Mouse (Mus musculus): ENCODE results near the gene Mier3. TPM values are rescaled to one million over a fixed set of nuclear protein-coding genes. Genes with fewer than 3 reads are reported as not detected.
A peak's percentile ranks its signal among the peaks of the same experiment; 100 is the strongest.

Mier3 gene
- polyA plus RNA-seq, 1 experiment from 2014 or later, result 21.3 TPM

DNA sequence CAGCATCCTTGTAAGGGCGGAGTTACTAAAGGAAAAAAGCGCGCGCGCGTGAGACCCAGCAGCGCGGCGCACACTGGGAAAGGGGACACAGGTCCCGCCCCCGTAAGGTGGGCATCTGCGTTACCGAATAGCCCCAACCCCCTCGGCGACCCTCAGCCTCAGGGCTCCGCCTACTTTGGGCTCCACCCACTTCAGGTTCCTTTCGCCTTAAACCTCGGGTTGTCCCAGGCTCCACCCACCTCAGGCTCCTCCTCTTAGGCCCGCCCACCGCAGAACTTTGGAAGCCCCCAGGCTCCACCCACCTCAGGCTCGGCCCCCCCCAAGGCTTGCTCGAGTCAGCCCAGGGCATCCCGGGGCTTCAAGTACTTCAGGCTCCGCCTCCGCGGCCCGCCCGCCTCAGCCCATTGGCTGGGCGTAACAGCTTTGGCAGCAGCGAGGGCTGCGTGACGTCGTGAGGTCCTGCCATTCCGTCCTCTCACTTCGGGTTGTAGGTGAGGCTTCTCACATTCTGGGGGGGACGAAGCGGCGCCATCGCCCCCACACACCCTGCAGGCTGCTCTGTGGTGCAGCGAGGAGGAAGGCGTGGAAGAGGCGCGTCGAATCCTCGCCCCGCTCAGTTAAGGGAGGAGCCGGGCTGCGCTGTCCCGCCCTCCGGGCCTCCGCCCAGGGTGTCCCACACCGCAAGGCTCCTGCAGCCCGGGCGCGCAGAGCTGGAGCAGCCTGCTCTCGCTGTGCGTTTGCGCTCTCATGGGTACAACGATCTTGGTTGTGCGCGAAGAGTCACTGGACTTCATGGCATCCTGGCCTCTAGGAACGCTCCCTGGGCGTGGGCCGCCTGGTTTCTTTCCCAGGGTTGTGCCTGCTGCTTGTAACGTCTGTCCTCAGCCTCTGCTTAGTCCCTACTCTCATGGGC lies 44.6 kb downstream of the Mier3 start:
- Histone ChIP-seq H3K9me3 (ENCODE audit: control insufficient read depth, low read length) (peaks cover 6% of the 10 kb centered on the region), H3K36me3 (ENCODE audit: control insufficient read depth, insufficient read depth, low read length) (no peaks in the 10 kb centered on the region), H3K9ac (ENCODE audit: low read length) (peak overlapping the region; percentile 71), H3K27ac (ENCODE audit: low read length) (peak overlapping the region; percentile 85), H3K27me3 (ENCODE audit: control insufficient read depth, insufficient read depth, low read depth, low read length) (no peaks in the 10 kb centered on the region), H3K4me3 (ENCODE audit: low read length) (peak overlapping the region; percentile 65), H3K4me2 (ENCODE audit: low read depth, low read length) (peak overlapping the region; percentile 81), H3K4me1 (replicated peaks; ENCODE audit: control insufficient read depth, insufficient read depth, low read length) (peaks cover 6% of the 10 kb centered on the region)
- peak; percentile 98 for ATAC-seq (ENCODE audit: low read depth)
- under 1% methylated on average over 64 of the region's 65 CpGs for WGBS

DNA sequence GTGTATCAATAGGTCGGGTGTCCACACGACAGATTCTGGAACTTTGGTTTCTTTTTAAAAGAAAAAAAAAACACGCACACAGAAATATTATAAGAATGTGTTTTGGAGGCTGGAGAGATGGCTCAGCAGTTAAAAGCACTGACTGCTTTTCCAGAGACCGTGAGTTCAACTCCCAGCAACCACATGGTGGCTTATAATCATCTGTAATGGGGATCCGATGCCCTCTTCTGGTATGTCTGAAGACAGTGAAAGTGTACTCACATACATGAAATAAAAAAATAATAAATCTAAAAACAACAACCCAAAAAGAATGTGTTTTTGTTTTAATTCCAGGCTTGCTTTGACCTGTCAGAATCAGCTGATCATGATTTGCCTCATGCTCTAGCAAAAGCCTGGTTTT lies 46.1 kb downstream of the Mier3 start:
- no peak overlapping the region for H3K9ac ChIP-seq (ENCODE audit: low read length)
- no peak overlapping the region for H3K27ac ChIP-seq (ENCODE audit: low read length)
- WGBS, result 94% methylated on average over 5 of the region's 5 CpGs
- H3K4me1 ChIP-seq (replicated peaks; ENCODE audit: control insufficient read depth, insufficient read depth, low read length), result peaks cover 6% of the 10 kb centered on the region
- H3K27me3 ChIP-seq (ENCODE audit: control insufficient read depth, insufficient read depth, low read depth, low read length), result no peaks in the 10 kb centered on the region
- H3K4me2 ChIP-seq (ENCODE audit: low read depth, low read length), result no peak overlapping the region
- no peaks in the 10 kb centered on the region for H3K36me3 ChIP-seq (ENCODE audit: control insufficient read depth, insufficient read depth, low read length)
- H3K4me3 ChIP-seq (ENCODE audit: low read length), result no peak overlapping the region
- peaks cover 6% of the 10 kb centered on the region for H3K9me3 ChIP-seq (ENCODE audit: control insufficient read depth, low read length)
- ATAC-seq (ENCODE audit: low read depth), result no peak

DNA sequence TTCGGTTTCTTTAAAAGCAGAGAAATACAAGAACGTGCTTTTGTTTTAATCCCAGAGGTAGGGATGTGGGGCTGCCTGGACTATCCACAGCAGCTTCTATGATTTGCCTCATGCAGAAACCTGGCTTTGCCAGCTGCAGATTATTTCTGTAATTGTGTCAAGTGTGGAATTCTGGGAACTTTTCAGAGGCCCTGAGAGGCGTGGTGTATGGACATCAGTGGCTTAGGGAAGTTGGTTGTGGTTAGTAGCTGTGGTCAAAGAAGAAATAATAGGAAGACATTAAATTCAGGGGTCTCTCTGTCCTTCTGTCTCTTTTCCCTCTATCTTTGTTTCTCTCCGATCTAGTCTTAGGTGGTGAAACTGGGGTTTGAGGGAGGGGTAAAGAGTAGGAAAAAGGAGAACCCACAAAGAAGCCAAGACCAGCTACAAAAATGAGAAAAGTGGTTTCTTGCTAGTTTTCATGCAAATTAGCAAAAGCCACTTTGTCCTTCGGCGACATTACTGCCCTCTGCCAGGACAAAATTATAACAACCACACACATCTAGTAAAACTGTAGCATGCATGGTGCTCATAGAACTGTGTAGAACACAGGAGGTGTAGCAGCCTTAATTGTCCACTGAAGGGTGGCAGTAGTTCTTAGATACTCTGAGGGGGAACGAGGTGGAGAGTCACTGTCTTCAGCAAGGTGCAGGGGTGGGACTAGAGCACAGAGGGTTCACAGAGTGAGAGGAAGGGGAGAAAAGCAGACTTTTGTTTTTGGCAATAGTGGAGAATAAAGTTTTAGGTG lies 60.6 kb downstream of the Mier3 start:
- Histone ChIP-seq H3K9ac (ENCODE audit: low read length) (no peak overlapping the region), H3K27ac (ENCODE audit: low read length) (no peak overlapping the region), H3K4me1 (replicated peaks; ENCODE audit: control insufficient read depth, insufficient read depth, low read length) (no peaks in the 10 kb centered on the region), H3K4me2 (ENCODE audit: low read depth, low read length) (no peak overlapping the region), H3K4me3 (ENCODE audit: low read length) (no peak overlapping the region), H3K27me3 (ENCODE audit: control insufficient read depth, insufficient read depth, low read depth, low read length) (no peaks in the 10 kb centered on the region), H3K9me3 (ENCODE audit: control insufficient read depth, low read length) (peaks cover 4% of the 10 kb centered on the region), H3K36me3 (ENCODE audit: control insufficient read depth, insufficient read depth, low read length) (no peaks in the 10 kb centered on the region)
- 77% methylated on average over 7 of the region's 7 CpGs for WGBS
- no peak for ATAC-seq (ENCODE audit: low read depth)

DNA sequence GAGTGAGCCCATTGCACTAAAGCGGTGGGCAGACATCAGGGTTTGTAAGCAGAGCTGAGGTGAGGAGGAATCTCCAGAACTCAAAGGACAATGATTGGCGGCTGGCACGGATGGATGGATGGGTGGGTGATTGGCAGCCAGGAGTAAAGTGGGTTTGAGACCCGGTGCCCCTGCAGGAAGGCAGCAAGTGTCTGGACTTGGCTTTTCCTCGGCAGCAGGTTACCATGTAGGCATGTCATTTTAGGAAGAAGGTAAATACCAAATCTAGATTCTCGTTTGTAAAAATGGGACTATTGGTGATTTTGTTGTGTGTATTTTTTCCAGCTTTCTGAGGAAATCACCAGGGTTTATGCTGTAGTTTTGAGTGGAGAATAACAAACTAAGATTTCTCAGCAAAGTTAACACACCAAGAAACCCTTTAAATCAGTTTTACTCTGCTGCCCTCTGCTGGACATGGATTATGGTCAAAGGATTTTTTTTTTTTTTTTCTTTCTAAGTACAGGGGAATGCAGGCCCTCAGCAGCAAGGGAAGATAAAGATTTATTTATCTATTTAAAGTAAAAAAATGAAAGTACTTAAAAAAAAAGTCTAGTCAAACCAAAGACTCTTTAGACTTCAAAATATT lies 61.3 kb downstream of the Mier3 start:
- 45% methylated on average over 6 of the region's 6 CpGs for WGBS
- no peak for ATAC-seq (ENCODE audit: low read depth)
- no peaks in the 10 kb centered on the region for H3K4me1 ChIP-seq (replicated peaks; ENCODE audit: control insufficient read depth, insufficient read depth, low read length)
- H3K9ac ChIP-seq (ENCODE audit: low read length), result no peak overlapping the region
- no peaks in the 10 kb centered on the region for H3K27me3 ChIP-seq (ENCODE audit: control insufficient read depth, insufficient read depth, low read depth, low read length)
- H3K36me3 ChIP-seq (ENCODE audit: control insufficient read depth, insufficient read depth, low read length), result no peaks in the 10 kb centered on the region
- H3K27ac ChIP-seq (ENCODE audit: low read length), result no peak overlapping the region
- H3K4me3 ChIP-seq (ENCODE audit: low read length), result no peak overlapping the region
- peaks cover 4% of the 10 kb centered on the region for H3K9me3 ChIP-seq (ENCODE audit: control insufficient read depth, low read length)
- no peak overlapping the region for H3K4me2 ChIP-seq (ENCODE audit: low read depth, low read length)

GRCm38 (mm10) chr13:111744233-111745000 lies 63.6 kb downstream of the Mier3 start:
- ATAC-seq (ENCODE audit: low read depth), result no peak
- Histone ChIP-seq H3K4me1 (replicated peaks; ENCODE audit: control insufficient read depth, insufficient read depth, low read length) (no peaks in the 10 kb centered on the region), H3K9ac (ENCODE audit: low read length) (no peak overlapping the region), H3K4me3 (ENCODE audit: low read length) (no peak overlapping the region), H3K27me3 (ENCODE audit: control insufficient read depth, insufficient read depth, low read depth, low read length) (no peaks in the 10 kb centered on the region), H3K9me3 (ENCODE audit: control insufficient read depth, low read length) (no peaks in the 10 kb centered on the region), H3K4me2 (ENCODE audit: low read depth, low read length) (no peak overlapping the region), H3K27ac (ENCODE audit: low read length) (no peak overlapping the region), H3K36me3 (ENCODE audit: control insufficient read depth, insufficient read depth, low read length) (peaks cover 10% of the 10 kb centered on the region)
- WGBS, result 69% methylated on average over 6 of the region's 6 CpGs

DNA sequence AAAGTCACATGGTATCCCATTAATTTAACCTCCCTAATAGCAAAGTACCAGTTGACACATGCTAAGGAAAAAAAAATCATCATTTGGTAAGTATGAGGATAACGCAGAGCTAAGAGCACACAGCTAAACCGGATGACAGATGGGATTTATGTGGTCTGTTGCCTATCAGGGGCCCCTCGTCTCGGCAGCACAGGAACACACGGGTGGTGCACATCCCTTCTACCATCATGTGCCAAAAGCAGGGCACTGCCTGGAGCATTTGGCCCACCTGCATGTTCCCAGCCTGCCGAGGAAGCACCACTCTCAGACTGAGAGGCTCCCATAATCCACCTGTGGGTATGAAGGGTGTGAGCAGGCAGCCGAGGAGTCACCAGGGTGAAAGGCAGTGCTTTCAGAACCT lies 64.4 kb downstream of the Mier3 start:
- Histone ChIP-seq H3K27me3 (ENCODE audit: control insufficient read depth, insufficient read depth, low read depth, low read length) (no peaks in the 10 kb centered on the region), H3K4me3 (ENCODE audit: low read length) (no peak overlapping the region), H3K9ac (ENCODE audit: low read length) (no peak overlapping the region), H3K27ac (ENCODE audit: low read length) (no peak overlapping the region), H3K4me1 (replicated peaks; ENCODE audit: control insufficient read depth, insufficient read depth, low read length) (no peaks in the 10 kb centered on the region), H3K36me3 (ENCODE audit: control insufficient read depth, insufficient read depth, low read length) (peaks cover 18% of the 10 kb centered on the region), H3K4me2 (ENCODE audit: low read depth, low read length) (no peak overlapping the region), H3K9me3 (ENCODE audit: control insufficient read depth, low read length) (no peaks in the 10 kb centered on the region)
- WGBS, result 65% methylated on average over 7 of the region's 7 CpGs
- ATAC-seq (ENCODE audit: low read depth), result no peak

GRCm38 (mm10) chr13:111746831-111747230 lies 66.1 kb downstream of the Mier3 start:
- Histone ChIP-seq H3K27me3 (ENCODE audit: control insufficient read depth, insufficient read depth, low read depth, low read length) (no peaks in the 10 kb centered on the region), H3K9me3 (ENCODE audit: control insufficient read depth, low read length) (no peaks in the 10 kb centered on the region), H3K27ac (ENCODE audit: low read length) (no peak overlapping the region), H3K4me3 (ENCODE audit: low read length) (no peak overlapping the region), H3K4me2 (ENCODE audit: low read depth, low read length) (no peak overlapping the region), H3K9ac (ENCODE audit: low read length) (no peak overlapping the region), H3K36me3 (ENCODE audit: control insufficient read depth, insufficient read depth, low read length) (peaks cover 29% of the 10 kb centered on the region), H3K4me1 (replicated peaks; ENCODE audit: control insufficient read depth, insufficient read depth, low read length) (no peaks in the 10 kb centered on the region)
- no peak for ATAC-seq (ENCODE audit: low read depth)
- 93% methylated on average over 5 of the region's 5 CpGs for WGBS

GRCm38 (mm10) chr13:111748301-111749062 lies 67.7 kb downstream of the Mier3 start:
- H3K4me3 ChIP-seq (ENCODE audit: low read length), result no peak overlapping the region
- ATAC-seq (ENCODE audit: low read depth), result no peak
- no peaks in the 10 kb centered on the region for H3K4me1 ChIP-seq (replicated peaks; ENCODE audit: control insufficient read depth, insufficient read depth, low read length)
- 92% methylated on average over 28 of the region's 28 CpGs for WGBS
- H3K9me3 ChIP-seq (ENCODE audit: control insufficient read depth, low read length), result no peaks in the 10 kb centered on the region
- H3K36me3 ChIP-seq (ENCODE audit: control insufficient read depth, insufficient read depth, low read length), result peaks cover 40% of the 10 kb centered on the region
- H3K4me2 ChIP-seq (ENCODE audit: low read depth, low read length), result no peak overlapping the region
- H3K27me3 ChIP-seq (ENCODE audit: control insufficient read depth, insufficient read depth, low read depth, low read length), result no peaks in the 10 kb centered on the region
- no peak overlapping the region for H3K27ac ChIP-seq (ENCODE audit: low read length)
- no peak overlapping the region for H3K9ac ChIP-seq (ENCODE audit: low read length)

All from lung, embryonic 16.5 days (tissue).